Comparison of ENCODE assay signal across 10 mouse cellular contexts in the genomic region with DNA sequence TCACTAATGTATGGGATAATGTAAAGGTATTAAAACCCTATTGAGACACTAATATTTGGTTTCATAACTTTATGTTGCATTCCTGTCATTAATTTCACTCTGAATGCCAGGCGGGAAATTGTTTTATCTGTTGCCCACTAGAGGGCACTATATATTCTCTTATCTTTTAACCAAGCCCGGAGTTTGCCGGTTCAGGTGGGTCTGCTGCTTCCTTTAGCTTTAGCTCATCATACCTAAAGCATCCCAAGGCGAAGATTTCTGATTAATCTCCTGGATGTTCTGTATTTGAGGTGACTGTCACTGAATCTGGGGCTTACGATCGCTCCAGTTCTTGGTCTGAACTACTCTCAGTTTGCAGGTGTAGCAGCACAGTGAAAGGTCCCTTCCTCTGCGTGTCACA. TPM values are rescaled to one million over a fixed set of nuclear protein-coding genes. Genes with fewer than 3 reads are reported as not detected.
DNase-seq lines count a peak whose midpoint lies in the region; ATAC-seq and TF ChIP-seq lines count a peak whose summit lies in the region.
"Had no signal": no experiment of that assay in that cellular context is flagged by ENCODE, and none has a peak within 500 bp of the region (broad histone marks: within the 10 kb centered on the region; RNA-seq: fewer than 3 reads in every experiment).

No protein-coding gene starts in this region.

- H3K27me3 ChIP-seq in midbrain, embryonic 14.5 days (ENCODE audit: control insufficient read depth, insufficient read depth, low read length) = no peaks in the 10 kb centered on the region
- no peaks in the 10 kb centered on the region for H3K27me3 ChIP-seq in midbrain, embryonic 10.5 days (ENCODE audit: low read depth, poor library complexity, severe bottlenecking)
- H3K27me3 ChIP-seq in forebrain, embryonic 12.5 days = no peaks in the 10 kb centered on the region
- H3K27me3 ChIP-seq in midbrain, postnatal 0 days (ENCODE audit: insufficient read depth, low read length) = no peaks in the 10 kb centered on the region
- H3K27me3 ChIP-seq: heart, embryonic 15.5 days had no signal

- no peak overlapping the region for H3K4me2 ChIP-seq in midbrain, embryonic 14.5 days (ENCODE audit: low read length)
- H3K4me2 ChIP-seq in forebrain, embryonic 12.5 days = no peak overlapping the region; the same call in 1 of the 2 replicates
- H3K4me2 ChIP-seq in midbrain, postnatal 0 days (ENCODE audit: low read depth, low read length, poor library complexity, severe bottlenecking) = no peak overlapping the region
- H3K4me2 ChIP-seq: heart, embryonic 15.5 days; midbrain, embryonic 12.5 days had no signal

- H3K4me3 ChIP-seq in midbrain, embryonic 14.5 days (replicated peaks; ENCODE audit: low read depth, low read length) = no peak overlapping the region
- H3K4me3 ChIP-seq in midbrain, embryonic 10.5 days = no peak overlapping the region
- no peak overlapping the region for H3K4me3 ChIP-seq in forebrain, embryonic 12.5 days (replicated peaks)
- no peak overlapping the region for H3K4me3 ChIP-seq in midbrain, postnatal 0 days (ENCODE audit: low read depth, low read length)
- H3K4me3 ChIP-seq: heart, embryonic 15.5 days; midbrain, embryonic 12.5 days had no signal

- no peak overlapping the region for H3K9ac ChIP-seq in midbrain, embryonic 14.5 days (replicated peaks; ENCODE audit: low read length)
- no peak overlapping the region for H3K9ac ChIP-seq in forebrain, embryonic 12.5 days
- no peak overlapping the region for H3K9ac ChIP-seq in midbrain, postnatal 0 days (replicated peaks; ENCODE audit: low read length, poor library complexity, severe bottlenecking)
- H3K9ac ChIP-seq: heart, embryonic 15.5 days; midbrain, embryonic 12.5 days had no signal

- intact Hi-C loops in gastrocnemius, postnatal 36 days (cut with DNase I) = loop anchor here (1.0 kb wide), 1 partner anchor 30 kb away; no protein-coding TSS in a partner anchor

- peak; percentile 83 for TF ChIP-seq CTCF in midbrain, postnatal 0 days (IDR thresholded peaks at IDR 0.05)

- H3K9me3 ChIP-seq in midbrain, embryonic 14.5 days (ENCODE audit: control insufficient read depth, low read length) = no peaks in the 10 kb centered on the region
- H3K9me3 ChIP-seq in midbrain, embryonic 10.5 days (replicated peaks) = no peaks in the 10 kb centered on the region
- H3K9me3 ChIP-seq in forebrain, embryonic 12.5 days = no peaks in the 10 kb centered on the region
- H3K9me3 ChIP-seq in midbrain, postnatal 0 days (ENCODE audit: low read length) = no peaks in the 10 kb centered on the region
- H3K9me3 ChIP-seq: heart, embryonic 15.5 days; midbrain, embryonic 12.5 days had no signal

- peak; percentile 38 for DNase-seq in gastrocnemius, adult 18-20 months (ENCODE audit: low spot score)
- DNase-seq in gastrocnemius, postnatal 36 days = no peak
- DNase-seq in midbrain, embryonic 14.5 days = peak; percentile 88
- no peak for DNase-seq in midbrain, embryonic 10.5 days (ENCODE audit: low spot score)
- DNase-seq in midbrain, postnatal 0 days (ENCODE audit: low spot score) = peak; percentile 87
- no peak for DNase-seq in gastrocnemius, postnatal 25 days
- no peak for DNase-seq in urinary bladder, postnatal 4 days (ENCODE audit: low spot score in 2 of 2)

- no peaks in the 10 kb centered on the region for H3K4me1 ChIP-seq in midbrain, embryonic 14.5 days (ENCODE audit: control insufficient read depth, insufficient read depth, low read length)
- H3K4me1 ChIP-seq in midbrain, embryonic 10.5 days = peaks cover 8% of the 10 kb centered on the region
- H3K4me1 ChIP-seq in forebrain, embryonic 12.5 days = 0 out of 2 replicates have a peak, but pooled peaks cover 4% of the 10 kb centered on the region
- H3K4me1 ChIP-seq in midbrain, postnatal 0 days (ENCODE audit: insufficient read depth, low read length) = no peaks in the 10 kb centered on the region
- H3K4me1 ChIP-seq: midbrain, embryonic 12.5 days had no signal

- H3K36me3 ChIP-seq in midbrain, embryonic 14.5 days (ENCODE audit: control insufficient read depth, insufficient read depth, low read length) = no peaks in the 10 kb centered on the region
- no peaks in the 10 kb centered on the region for H3K36me3 ChIP-seq in midbrain, embryonic 10.5 days
- H3K36me3 ChIP-seq in forebrain, embryonic 12.5 days (replicated peaks) = no peaks in the 10 kb centered on the region
- no peaks in the 10 kb centered on the region for H3K36me3 ChIP-seq in midbrain, postnatal 0 days (ENCODE audit: insufficient read depth, low read length)
- H3K36me3 ChIP-seq: heart, embryonic 15.5 days; midbrain, embryonic 12.5 days had no signal

- no peak for ATAC-seq in midbrain, embryonic 14.5 days (ENCODE audit: low FRiP score, low TSS enrichment)
- ATAC-seq in forebrain, embryonic 12.5 days (ENCODE audit: low FRiP score) = 0 out of 2 replicates have a peak, but pooled peaks have one; percentile 20
- ATAC-seq in midbrain, postnatal 0 days (ENCODE audit: low FRiP score) = no peak

- H3K27ac ChIP-seq in midbrain, embryonic 14.5 days (replicated peaks; ENCODE audit: low read depth, low read length) = no peak overlapping the region
- no peak overlapping the region for H3K27ac ChIP-seq in midbrain, embryonic 10.5 days (replicated peaks)
- no peak overlapping the region for H3K27ac ChIP-seq in forebrain, embryonic 12.5 days
- no peak overlapping the region for H3K27ac ChIP-seq in midbrain, postnatal 0 days (ENCODE audit: low read depth, low read length)
- H3K27ac ChIP-seq: heart, embryonic 15.5 days; midbrain, embryonic 12.5 days had no signal

- 29% methylated on average over 7 of the region's 7 CpGs for WGBS in midbrain, embryonic 14.5 days
- 33% methylated on average over 7 of the region's 7 CpGs for WGBS in midbrain, embryonic 10.5 days
- 28% methylated on average over 7 of the region's 7 CpGs for WGBS in forebrain, embryonic 12.5 days
- WGBS in midbrain, postnatal 0 days = 21% methylated on average over 7 of the region's 7 CpGs

RNA-seq across cellular contexts. Expression of gene Snx18, which starts 20.6 kb away (rescaled TPM):
- 10 to 100 TPM in 1 of 2 experiments, 1 to 10 TPM in 1; 9.2 to 11.3 TPM for total RNA-seq in gastrocnemius, adult 18-20 months (2021)
- total RNA-seq in gastrocnemius, postnatal 36 days (2021) = 1 to 10 TPM; 9.3 TPM
- polyA plus RNA-seq in midbrain, embryonic 14.5 days (2014; fragmentation: Nextera tagmentation; extraction: Ambion mirVana) = 10.3 and 13.2 TPM in 2 replicates
- 12.3 and 13.0 TPM in 2 replicates for polyA plus RNA-seq in midbrain, embryonic 10.5 days (2016; fragmentation: Nextera tagmentation; extraction: Ambion mirVana)
- 15.3 and 18.2 TPM in 2 replicates for polyA plus RNA-seq in forebrain, embryonic 12.5 days (2016; fragmentation: Nextera tagmentation; extraction: Ambion mirVana)
- 34.7 and 35.8 TPM in 2 replicates for total RNA-seq in midbrain, postnatal 0 days (2014; rRNA removed)
- polyA plus RNA-seq in midbrain, postnatal 0 days (2015; fragmentation: Nextera tagmentation; extraction: Ambion mirVana) = 8.4 and 9.5 TPM in 2 replicates
- total RNA-seq in gastrocnemius, postnatal 25 days (2021) = 10 to 100 TPM in 1 of 2 experiments, 1 to 10 TPM in 1; 9.1 to 11.0 TPM

RNA-seq across cellular contexts. Expression of gene Hspb3, which starts 24.6 kb away (rescaled TPM):
- total RNA-seq in gastrocnemius, adult 18-20 months (2021) = 10 to 100 TPM; 47.7 to 56.6 TPM
- 10 to 100 TPM; 40.3 to 40.8 TPM for total RNA-seq in gastrocnemius, postnatal 36 days (2021)
- 0.29 TPM in 1 of 2 replicates, not detected in the other for polyA plus RNA-seq in midbrain, embryonic 14.5 days (2014; fragmentation: Nextera tagmentation; extraction: Ambion mirVana)
- polyA plus RNA-seq in midbrain, embryonic 10.5 days (2016; fragmentation: Nextera tagmentation; extraction: Ambion mirVana) = not detected in 2 replicates
- 0.42 TPM in 1 of 2 replicates, not detected in the other for polyA plus RNA-seq in forebrain, embryonic 12.5 days (2016; fragmentation: Nextera tagmentation; extraction: Ambion mirVana)
- total RNA-seq in midbrain, postnatal 0 days (2014; rRNA removed) = not detected in 2 replicates
- 0.82 and 1.0 TPM in 2 replicates for polyA plus RNA-seq in midbrain, postnatal 0 days (2015; fragmentation: Nextera tagmentation; extraction: Ambion mirVana)
- 10 to 100 TPM; 49.4 to 49.6 TPM for total RNA-seq in gastrocnemius, postnatal 25 days (2021)
- polyA plus RNA-seq: midbrain, embryonic 12.5 days had no signal

Comparison
In these comparisons a context has a peak if more than half of its experiments do, and no peak if none do; other contexts are left out.
1. DNase-seq: peak in gastrocnemius, adult 18-20 months (single experiment), midbrain, embryonic 14.5 days (single experiment) and midbrain, postnatal 0 days (single experiment); none in gastrocnemius, postnatal 36 days (0 of 2), midbrain, embryonic 10.5 days (single experiment), gastrocnemius, postnatal 25 days (single experiment) and urinary bladder, postnatal 4 days (0 of 2).
2. RNA of gene Hspb3, which starts 24.6 kb away (total RNA-seq): 47.7 to 56.6 TPM in gastrocnemius, adult 18-20 months, 49.4 to 49.6 TPM in gastrocnemius, postnatal 25 days and 40.3 to 40.8 TPM in gastrocnemius, postnatal 36 days; not detected in midbrain, postnatal 0 days; every median in the first group is over 10 times any median in the second.